Mouse (Mus musculus) cortical plate, adult 2 months (tissue): Measurements from ENCODE around the gene 1700057G04Rik. TPM values are rescaled to one million over a fixed set of nuclear protein-coding genes. Genes with fewer than 3 reads are reported as not detected.

Source experiments
- H3K27ac ChIP-seq: fragments of 200-500 bp; 2 replicates; pipeline ENCODE4 v1.5.1; 2012; ENCODE audit warnings: low read length, control low read depth, inconsistent platforms; ENCODE audit not compliant: insufficient read depth
- H3K4me1 ChIP-seq: fragments of 200-500 bp; 2 replicates; pipeline ENCODE4 v1.6.1; 2011; ENCODE audit warnings: low read length; ENCODE audit not compliant: control insufficient read depth, insufficient read depth
- H3K4me3 ChIP-seq: fragments of 200-500 bp; 2 replicates; pipeline ENCODE4 v1.5.1; 2011; ENCODE audit warnings: mild to moderate bottlenecking, low read length, control low read depth; ENCODE audit not compliant: insufficient read depth
- CTCF ChIP-seq: fragments of 200-500 bp; IDR thresholded peaks from 2 replicates; pipeline ENCODE4 v1.5.1; 2011; ENCODE audit warnings: mild to moderate bottlenecking, control low read depth, low read length; ENCODE audit not compliant: insufficient read depth; ENCODE audit errors: extremely low read depth
- POLR2A ChIP-seq: fragments of 200-500 bp; IDR thresholded peaks from 2 replicates; pipeline ENCODE4 v1.6.1; 2011; ENCODE audit warnings: mild to moderate bottlenecking, low read length, control low read depth; ENCODE audit not compliant: insufficient read depth; ENCODE audit errors: extremely low read depth
- polyA plus RNA-seq: library from polyadenylated mRNA; depleted of rRNA; stranded (reverse); fragments of >200 nt; gene quantifications from 2 replicates; pipeline ENCODE4 v1.2.3, GENCODE M21; 2012; rRNA removed

Gene 1700057G04Rik
- polyA plus RNA-seq, 1 experiment = not detected

- no peak overlapping the region for H3K27ac ChIP-seq
- H3K4me1 ChIP-seq = no peaks in the 10 kb centered on the region
- TF ChIP-seq POLR2A (no peak), CTCF (no peak)
- no peak overlapping the region for H3K4me3 ChIP-seq
Measured at GRCm38 (mm10) chr9:92379240-92379639, 70.1 kb downstream of the 1700057G04Rik start.

GRCm38 (mm10) chr9:92383415-92383814 is 74.2 kb downstream of the 1700057G04Rik start:
- H3K27ac ChIP-seq = no peak overlapping the region
- TF ChIP-seq POLR2A (no peak), CTCF (no peak)
- no peak overlapping the region for H3K4me3 ChIP-seq
- no peaks in the 10 kb centered on the region for H3K4me1 ChIP-seq

GRCm38 (mm10) chr9:92384401-92384800 is 75.2 kb downstream of the 1700057G04Rik start:
- no peaks in the 10 kb centered on the region for H3K4me1 ChIP-seq
- no peak for TF ChIP-seq CTCF
- TF ChIP-seq POLR2A = no peak
- H3K27ac ChIP-seq = no peak overlapping the region
- no peak overlapping the region for H3K4me3 ChIP-seq

GRCm38 (mm10) chr9:92385831-92386230 is 76.7 kb downstream of the 1700057G04Rik start:
- TF ChIP-seq CTCF = no peak
- no peak for TF ChIP-seq POLR2A
- no peak overlapping the region for H3K4me3 ChIP-seq
- H3K4me1 ChIP-seq = no peaks in the 10 kb centered on the region
- H3K27ac ChIP-seq = no peak overlapping the region

- no peak overlapping the region for H3K4me3 ChIP-seq
- TF ChIP-seq CTCF = no peak
- no peak for TF ChIP-seq POLR2A
- no peak overlapping the region for H3K27ac ChIP-seq
Measured at GRCm38 (mm10) chr9:92386871-92387270, 77.7 kb downstream of the 1700057G04Rik start.

GRCm38 (mm10) chr9:92387404-92387803 is 78.2 kb downstream of the 1700057G04Rik start:
- no peaks in the 10 kb centered on the region for H3K4me1 ChIP-seq
- no peak overlapping the region for H3K27ac ChIP-seq
- TF ChIP-seq POLR2A = no peak
- no peak for TF ChIP-seq CTCF
- no peak overlapping the region for H3K4me3 ChIP-seq

More at GRCm38 (mm10) chr9:92386871-92387270, 77.7 kb downstream of the 1700057G04Rik start:
- no peaks in the 10 kb centered on the region for H3K4me1 ChIP-seq

- H3K27ac ChIP-seq = no peak overlapping the region
- H3K4me1 ChIP-seq = no peaks in the 10 kb centered on the region
- TF ChIP-seq POLR2A = no peak
- no peak for TF ChIP-seq CTCF
- H3K4me3 ChIP-seq = no peak overlapping the region
Measured at GRCm38 (mm10) chr9:92402628-92403027, 93.5 kb downstream of the 1700057G04Rik start.

Other genes starting within 250 kb of the 1700057G04Rik start
- gene Plscr5, start 116.4 kb upstream of the 1700057G04Rik start, polyA plus RNA-seq = not detected in 2 replicates
- gene Plscr1, start 59.6 kb upstream of the 1700057G04Rik start, polyA plus RNA-seq = 2.4 and 2.6 TPM in 2 replicates
- gene Plscr2, start 33.8 kb upstream of the 1700057G04Rik start, polyA plus RNA-seq = 1.4 and 2.0 TPM in 2 replicates
- 4.0 and 4.2 TPM in 2 replicates for gene Plscr4, start 148.0 kb downstream of the 1700057G04Rik start, polyA plus RNA-seq
- gene Plod2, start 232.8 kb downstream of the 1700057G04Rik start, polyA plus RNA-seq = 5.4 and 6.8 TPM in 2 replicates